ENCODE assay signal across 28 mouse cellular contexts in the genomic region with DNA sequence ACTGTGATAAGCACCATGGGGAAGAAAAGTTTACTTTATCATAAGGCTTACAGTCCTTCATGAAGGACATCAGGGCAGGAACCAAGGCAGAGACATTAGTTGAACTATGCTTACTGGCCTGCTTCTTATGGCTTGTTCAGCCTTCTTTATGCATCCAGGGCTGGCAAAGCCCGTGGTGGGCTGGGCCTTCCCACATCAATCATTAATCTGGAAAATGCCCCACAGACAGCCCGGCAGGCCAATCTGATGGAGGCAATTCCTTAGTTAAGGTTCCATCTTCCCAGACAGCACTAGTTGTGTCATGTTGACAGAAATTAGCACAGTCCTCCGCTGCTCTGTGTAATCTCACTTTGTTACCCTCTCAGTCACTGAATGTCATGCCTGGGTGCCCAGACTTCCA. TPM values are rescaled to one million over a fixed set of nuclear protein-coding genes. Genes with fewer than 3 reads are reported as not detected.
DNase-seq lines count a peak whose midpoint lies in the region; ATAC-seq and TF ChIP-seq lines count a peak whose summit lies in the region.
"Had no signal": no experiment of that assay in that cellular context is flagged by ENCODE, and none has a peak within 500 bp of the region (broad histone marks: within the 10 kb centered on the region; RNA-seq: fewer than 3 reads in every experiment).

No protein-coding gene starts in this region.

- H3K4me3 ChIP-seq in liver, adult 2 months (ENCODE audit: insufficient read depth, low read depth, low read length): no peak overlapping the region
- no peak overlapping the region for H3K4me3 ChIP-seq in liver, postnatal 0 days (ENCODE audit: low read depth, low read length)
- H3K4me3 ChIP-seq in kidney, embryonic 15.5 days (replicated peaks): no peak overlapping the region
- H3K4me3 ChIP-seq in intestine, postnatal 0 days (ENCODE audit: low read depth, low read length): no peak overlapping the region
- H3K4me3 ChIP-seq in midbrain, embryonic 10.5 days: no peak overlapping the region
- H3K4me3 ChIP-seq: embryonic facial prominence, embryonic 10.5 days; embryonic facial prominence, embryonic 13.5 days; erythroblast, embryonic 14.5 days; forebrain, embryonic 12.5 days; forebrain, embryonic 15.5 days; heart, embryonic 12.5 days; heart, embryonic 15.5 days; hindbrain, embryonic 10.5 days; hindbrain, embryonic 13.5 days had no signal

- ATAC-seq in liver, postnatal 0 days: no peak
- no peak for ATAC-seq in kidney, embryonic 15.5 days (replicated peaks; ENCODE audit: low FRiP score)
- ATAC-seq in intestine, postnatal 0 days: no peak
- ATAC-seq: CD4-positive, CD25-positive, alpha-beta regulatory T cell, adult 4 months; forebrain, embryonic 15.5 days had no signal

- H3K4me2 ChIP-seq in liver, postnatal 0 days (ENCODE audit: low read depth, low read length): no peak overlapping the region
- H3K4me2 ChIP-seq in kidney, embryonic 15.5 days: no peak overlapping the region
- no peak overlapping the region for H3K4me2 ChIP-seq in intestine, postnatal 0 days (replicated peaks; ENCODE audit: low read depth)
- H3K4me2 ChIP-seq: embryonic facial prominence, embryonic 13.5 days; forebrain, embryonic 12.5 days; forebrain, embryonic 15.5 days; heart, embryonic 12.5 days; heart, embryonic 15.5 days; hindbrain, embryonic 13.5 days had no signal

- no peak overlapping the region for H3K27ac ChIP-seq in liver, adult 2 months (replicated peaks; ENCODE audit: insufficient read depth, low read depth, low read length)
- no peak overlapping the region for H3K27ac ChIP-seq in liver, postnatal 0 days (ENCODE audit: low read depth)
- peak overlapping the region; percentile 32; the same call in 1 of the 2 replicates for H3K27ac ChIP-seq in kidney, embryonic 15.5 days
- H3K27ac ChIP-seq in intestine, postnatal 0 days (ENCODE audit: low read depth, low read length): no peak overlapping the region
- H3K27ac ChIP-seq in midbrain, embryonic 10.5 days (replicated peaks): no peak overlapping the region
- H3K27ac ChIP-seq: embryonic facial prominence, embryonic 10.5 days; embryonic facial prominence, embryonic 13.5 days; forebrain, embryonic 12.5 days; forebrain, embryonic 15.5 days; heart, embryonic 15.5 days; hindbrain, embryonic 10.5 days; hindbrain, embryonic 13.5 days had no signal

- H3K79me2 ChIP-seq in liver, adult 2 months (ENCODE audit: control insufficient read depth, insufficient read depth, low read length): no peaks in the 10 kb centered on the region

- H3K9ac ChIP-seq in liver, adult 2 months (ENCODE audit: low read depth, low read length): no peak overlapping the region
- no peak overlapping the region for H3K9ac ChIP-seq in liver, postnatal 0 days (replicated peaks)
- H3K9ac ChIP-seq in kidney, embryonic 15.5 days: no peak overlapping the region
- no peak overlapping the region for H3K9ac ChIP-seq in intestine, postnatal 0 days (ENCODE audit: low read depth, low read length)
- H3K9ac ChIP-seq: embryonic facial prominence, embryonic 13.5 days; forebrain, embryonic 12.5 days; forebrain, embryonic 15.5 days; heart, embryonic 12.5 days; heart, embryonic 15.5 days; hindbrain, embryonic 13.5 days had no signal

- no peaks in the 10 kb centered on the region for H3K36me3 ChIP-seq in liver, adult 2 months (ENCODE audit: control insufficient read depth, insufficient read depth, low read length)
- H3K36me3 ChIP-seq in liver, postnatal 0 days (replicated peaks; ENCODE audit: insufficient read depth, low read length): no peaks in the 10 kb centered on the region
- no peaks in the 10 kb centered on the region for H3K36me3 ChIP-seq in kidney, embryonic 15.5 days
- H3K36me3 ChIP-seq in intestine, postnatal 0 days (ENCODE audit: control insufficient read depth, insufficient read depth): no peaks in the 10 kb centered on the region
- no peaks in the 10 kb centered on the region for H3K36me3 ChIP-seq in midbrain, embryonic 10.5 days
- H3K36me3 ChIP-seq: embryonic facial prominence, embryonic 10.5 days; embryonic facial prominence, embryonic 13.5 days; forebrain, embryonic 12.5 days; forebrain, embryonic 15.5 days; heart, embryonic 12.5 days; heart, embryonic 15.5 days; hindbrain, embryonic 10.5 days; hindbrain, embryonic 13.5 days had no signal

- H3K27me3 ChIP-seq in liver, adult 2 months (ENCODE audit: control insufficient read depth, insufficient read depth, low read length): no peaks in the 10 kb centered on the region
- H3K27me3 ChIP-seq in liver, postnatal 0 days (ENCODE audit: insufficient read depth, low read length): no peaks in the 10 kb centered on the region
- H3K27me3 ChIP-seq in kidney, embryonic 15.5 days: no peaks in the 10 kb centered on the region
- H3K27me3 ChIP-seq in intestine, postnatal 0 days (replicated peaks; ENCODE audit: control insufficient read depth, insufficient read depth, low read length): no peaks in the 10 kb centered on the region
- H3K27me3 ChIP-seq in midbrain, embryonic 10.5 days (ENCODE audit: low read depth, poor library complexity, severe bottlenecking): no peaks in the 10 kb centered on the region
- H3K27me3 ChIP-seq: embryonic facial prominence, embryonic 13.5 days; forebrain, embryonic 12.5 days; forebrain, embryonic 15.5 days; heart, embryonic 12.5 days; heart, embryonic 15.5 days; hindbrain, embryonic 13.5 days had no signal

- no peaks in the 10 kb centered on the region for H3K9me3 ChIP-seq in liver, postnatal 0 days (ENCODE audit: low read length)
- no peaks in the 10 kb centered on the region for H3K9me3 ChIP-seq in kidney, embryonic 15.5 days (replicated peaks)
- H3K9me3 ChIP-seq in intestine, postnatal 0 days (ENCODE audit: control insufficient read depth): no peaks in the 10 kb centered on the region
- H3K9me3 ChIP-seq in midbrain, embryonic 10.5 days (replicated peaks): no peaks in the 10 kb centered on the region
- H3K9me3 ChIP-seq: embryonic facial prominence, embryonic 10.5 days; embryonic facial prominence, embryonic 13.5 days; forebrain, embryonic 12.5 days; forebrain, embryonic 15.5 days; heart, embryonic 12.5 days; heart, embryonic 15.5 days; hindbrain, embryonic 10.5 days; hindbrain, embryonic 13.5 days had no signal

- no peak for TF ChIP-seq POLR2A in liver, adult 2 months (IDR thresholded peaks at IDR 0.05; ENCODE audit: extremely low read depth, insufficient read depth, low read length)

- peak; percentile 24 for DNase-seq in liver, adult 2 months (ENCODE audit: extremely low read depth, low read depth, low spot score)
- DNase-seq in liver, postnatal 0 days: no peak
- peak; percentile 31 to 66 for DNase-seq in kidney, postnatal 25 days
- DNase-seq in midbrain, embryonic 10.5 days (ENCODE audit: low spot score): no peak
- DNase-seq: adrenal gland, adult 2 months; adrenal gland, postnatal 14 days; cerebellum, adult 11 months; cerebellum, adult 2 months; cerebellum, adult 9-11 months; cerebellum, postnatal 25 days; embryo, embryonic 11 days; gastrocnemius, postnatal 25 days; heart, adult 18-20 months; heart, postnatal 10 days; heart, postnatal 36 days had no signal

- 65% methylated on average over 3 of the region's 3 CpGs for WGBS in liver, adult 2 months
- WGBS in liver, postnatal 0 days (ENCODE audit: insufficient replicate concordance): 80% methylated on average over 3 of the region's 3 CpGs
- 80% methylated on average over 3 of the region's 3 CpGs for WGBS in kidney, embryonic 15.5 days
- WGBS in intestine, postnatal 0 days: 73% methylated on average over 3 of the region's 3 CpGs
- 87% methylated on average over 3 of the region's 3 CpGs for WGBS in midbrain, embryonic 10.5 days

- H3K4me1 ChIP-seq in liver, adult 2 months (ENCODE audit: control insufficient read depth, insufficient read depth, low read length): peaks cover 6% of the 10 kb centered on the region
- H3K4me1 ChIP-seq in liver, postnatal 0 days (ENCODE audit: insufficient read depth): 0 out of 2 replicates have a peak, but pooled peaks cover 2% of the 10 kb centered on the region
- H3K4me1 ChIP-seq in kidney, embryonic 15.5 days: peaks cover 15% of the 10 kb centered on the region; the same call in 1 of the 2 replicates
- no peaks in the 10 kb centered on the region for H3K4me1 ChIP-seq in intestine, postnatal 0 days (replicated peaks; ENCODE audit: control insufficient read depth, insufficient read depth, low read length)
- H3K4me1 ChIP-seq in midbrain, embryonic 10.5 days: peaks cover 16% of the 10 kb centered on the region
- H3K4me1 ChIP-seq: heart, embryonic 12.5 days had no signal

- TF ChIP-seq EP300 in liver, postnatal 0 days (IDR thresholded peaks at IDR 0.05; ENCODE audit: low read depth): no peak

- no peak for TF ChIP-seq CTCF in liver, adult 2 months (IDR thresholded peaks at IDR 0.05; ENCODE audit: low read depth, low read length)
- no peak for TF ChIP-seq CTCF in liver, postnatal 0 days (IDR thresholded peaks at IDR 0.05; ENCODE audit: low read depth)
- TF ChIP-seq CTCF in intestine, postnatal 0 days (IDR thresholded peaks at IDR 0.05; ENCODE audit: low read depth): no peak

RNA-seq across cellular contexts. Expression of a gene that starts 4.1 kb away (rescaled TPM):
- total RNA-seq in liver, adult 2 months (2014; rRNA removed): 6.5 and 7.6 TPM in 2 replicates
- polyA plus RNA-seq in liver, adult 2 months (2012; rRNA removed): 5.3 and 7.8 TPM in 2 replicates
- 7.9 and 8.1 TPM in 2 replicates for polyA plus RNA-seq in liver, postnatal 0 days (2015; fragmentation: Nextera tagmentation; extraction: Ambion mirVana)
- polyA plus RNA-seq in kidney, embryonic 15.5 days (2015; fragmentation: Nextera tagmentation; extraction: Ambion mirVana): 5.0 and 5.1 TPM in 2 replicates
- 21.4 and 25.6 TPM in 2 replicates for polyA plus RNA-seq in intestine, postnatal 0 days (2015; fragmentation: Nextera tagmentation; extraction: Ambion mirVana)
- 3.4 TPM in 2 replicates for polyA plus RNA-seq in midbrain, embryonic 10.5 days (2016; fragmentation: Nextera tagmentation; extraction: Ambion mirVana)
- polyA plus RNA-seq: C2C12; erythroblast, embryonic 14.5 days had no signal

Comparison
In these comparisons a context has a peak if more than half of its experiments do, and no peak if none do; other contexts are left out.
1. DNase-seq: peak in liver, adult 2 months (single experiment) and kidney, postnatal 25 days (2 of 2); none in liver, postnatal 0 days (single experiment) and midbrain, embryonic 10.5 days (single experiment).